Mouse (Mus musculus): Measurements from ENCODE around the gene Gabpb2.

DNA sequence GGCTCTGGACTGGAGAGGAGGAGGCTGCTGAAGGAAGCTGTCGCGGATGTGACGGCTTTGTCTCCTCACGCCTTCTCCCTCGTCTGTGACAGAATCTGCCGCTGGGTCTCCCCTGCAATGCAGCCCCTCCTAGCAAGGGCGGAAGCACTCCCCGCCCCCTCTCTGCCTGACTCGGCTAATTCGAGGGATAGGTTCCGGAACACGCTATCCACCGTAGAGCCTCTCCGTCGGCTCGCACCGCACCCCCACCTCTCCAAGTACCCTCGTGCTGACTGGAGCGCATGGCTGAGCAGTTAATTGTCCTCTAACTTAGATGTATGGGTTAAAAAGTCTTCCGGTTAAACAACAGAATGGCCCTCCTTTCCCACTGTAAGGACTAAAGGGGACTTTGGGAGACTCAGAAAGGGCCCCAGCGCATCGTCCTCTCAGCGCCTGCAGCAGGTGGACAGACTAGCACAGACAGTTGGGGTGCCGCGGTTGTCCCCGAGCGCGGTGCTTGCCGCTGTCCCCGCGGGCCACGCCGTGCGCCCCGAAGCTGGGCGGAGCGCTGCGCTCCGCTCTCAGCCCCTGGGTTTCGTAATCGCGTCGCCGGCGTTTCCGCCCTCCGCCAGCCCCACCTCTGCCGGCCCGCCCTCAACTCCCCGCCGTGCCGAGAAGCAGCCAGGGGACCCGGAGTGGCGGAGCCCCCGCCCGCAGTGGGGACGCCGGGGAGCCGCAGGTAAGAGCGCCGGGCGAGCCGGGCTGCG is 10.6 kb upstream of the Gabpb2 start, which contains the start of gene Cdc42se1:
- TF ChIP-seq CTCF (IDR thresholded peaks at IDR 0.05; ENCODE audit: low read depth, low read length) (no peak), POLR2A (IDR thresholded peaks at IDR 0.05; ENCODE audit: insufficient read depth, low read length) (no peak), EP300 (IDR thresholded peaks at IDR 0.05; ENCODE audit: insufficient read depth, low read depth, low read length) (no peak)

All from ES-Bruce4 (cell line).